ENCODE assay signal across 14 mouse cellular contexts in the genomic region with DNA sequence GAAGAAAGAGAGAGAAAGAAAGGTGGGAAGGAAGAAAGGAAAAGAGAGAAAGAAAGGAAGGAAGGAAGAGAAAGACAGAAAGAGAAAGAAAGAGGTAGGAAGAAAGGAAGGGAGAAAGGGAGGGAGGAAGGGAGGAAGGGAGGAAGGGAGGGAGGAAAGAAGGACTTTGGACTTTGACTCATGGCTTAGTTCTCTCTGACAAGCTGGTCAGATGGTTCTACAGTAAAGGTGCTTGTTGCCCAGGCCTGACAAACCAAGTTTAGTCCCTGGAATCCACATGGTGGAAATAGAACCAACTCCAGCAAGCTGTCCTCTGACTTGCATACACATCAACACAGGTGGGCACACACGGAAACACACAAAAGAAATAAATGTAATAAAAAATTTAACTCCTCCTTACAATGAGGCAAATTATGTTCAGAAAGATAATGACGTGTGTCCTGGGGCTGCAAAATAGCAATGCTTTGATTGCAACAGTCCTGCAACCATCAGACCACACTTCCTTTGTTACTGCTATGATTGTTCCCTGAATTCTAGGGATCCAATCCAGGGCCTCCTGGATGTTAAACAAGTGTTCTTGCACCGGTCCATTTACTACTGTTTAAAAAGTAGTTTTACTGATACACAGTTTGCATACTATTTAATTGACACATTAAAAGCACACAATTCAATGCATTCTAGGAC.
"Had no signal": no experiment of that assay in that cellular context is flagged by ENCODE, and none has a peak within 500 bp of the region (broad histone marks: within the 10 kb centered on the region; RNA-seq: fewer than 3 reads in every experiment).

No protein-coding gene starts in this region.

- H3K27me3 ChIP-seq: limb, embryonic 15.5 days; lung, embryonic 15.5 days; midbrain, embryonic 15.5 days; neural tube, embryonic 12.5 days had no signal

- H3K36me3 ChIP-seq: limb, embryonic 15.5 days; liver, embryonic 15.5 days; lung, embryonic 15.5 days; midbrain, embryonic 15.5 days; neural tube, embryonic 12.5 days had no signal

- H3K4me1 ChIP-seq: limb, embryonic 15.5 days; liver, embryonic 15.5 days; midbrain, embryonic 15.5 days; neural tube, embryonic 12.5 days had no signal

- ATAC-seq: midbrain, embryonic 15.5 days had no signal

- H3K4me2 ChIP-seq: limb, embryonic 15.5 days; liver, embryonic 15.5 days; lung, embryonic 15.5 days; midbrain, embryonic 11.5 days; midbrain, embryonic 15.5 days; neural tube, embryonic 12.5 days had no signal

- H3K27ac ChIP-seq: left cerebral cortex, adult 2 months; limb, embryonic 15.5 days; liver, embryonic 15.5 days; lung, embryonic 15.5 days; midbrain, embryonic 15.5 days; neural tube, embryonic 12.5 days had no signal

- DNase-seq: kidney, adult 8-10 months; kidney, postnatal 10 days; right cerebral cortex, postnatal 4 days; spleen, adult 18-20 months; thymus, adult 18-20 months; thymus, postnatal 14 days had no signal

- H3K9ac ChIP-seq: limb, embryonic 15.5 days; liver, embryonic 15.5 days; lung, embryonic 15.5 days; midbrain, embryonic 15.5 days; neural tube, embryonic 12.5 days had no signal

- H3K4me3 ChIP-seq: left cerebral cortex, adult 2 months; limb, embryonic 15.5 days; liver, embryonic 15.5 days; lung, embryonic 15.5 days; megakaryocyte, embryonic 14.5 days; midbrain, embryonic 15.5 days; neural tube, embryonic 12.5 days had no signal

- H3K9me3 ChIP-seq: limb, embryonic 15.5 days; lung, embryonic 15.5 days; midbrain, embryonic 15.5 days; neural tube, embryonic 12.5 days had no signal
